Mouse (Mus musculus): ENCODE measurements around the gene Espl1.

Espl1 gene

GRCm38 (mm10) chr15:102295633-102296367 lies at the start of gene Espl1:
Gene Espl1 (plus strand): TSS chr15:102296266.
- TF ChIP-seq GATA4 (IDR thresholded peaks at IDR 0.05; ENCODE audit: insufficient replicate concordance, low read length) = no peak

GRCm38 (mm10) chr15:102246866-102247251 lies 49.2 kb upstream of the Espl1 start:
- TF ChIP-seq GATA4 (IDR thresholded peaks at IDR 0.05; ENCODE audit: insufficient replicate concordance, low read length) = no peak

GRCm38 (mm10) chr15:102247252-102248130 lies 48.6 kb upstream of the Espl1 start:
- no peak for TF ChIP-seq GATA4 (IDR thresholded peaks at IDR 0.05; ENCODE audit: insufficient replicate concordance, low read length)

GRCm38 (mm10) chr15:102248131-102248811 lies 47.8 kb upstream of the Espl1 start:
- TF ChIP-seq GATA4 (IDR thresholded peaks at IDR 0.05; ENCODE audit: insufficient replicate concordance, low read length) = no peak

- no peak for TF ChIP-seq GATA4 (IDR thresholded peaks at IDR 0.05; ENCODE audit: insufficient replicate concordance, low read length)
Observed at GRCm38 (mm10) chr15:102248812-102249191, 47.3 kb upstream of the Espl1 start.

GRCm38 (mm10) chr15:102249251-102249691 lies 46.8 kb upstream of the Espl1 start:
- no peak for TF ChIP-seq GATA4 (IDR thresholded peaks at IDR 0.05; ENCODE audit: insufficient replicate concordance, low read length)

GRCm38 (mm10) chr15:102249967-102250366 lies 46.1 kb upstream of the Espl1 start:
- no peak for TF ChIP-seq GATA4 (IDR thresholded peaks at IDR 0.05; ENCODE audit: insufficient replicate concordance, low read length)

GRCm38 (mm10) chr15:102250521-102250920 lies 45.5 kb upstream of the Espl1 start:
- TF ChIP-seq GATA4 (IDR thresholded peaks at IDR 0.05; ENCODE audit: insufficient replicate concordance, low read length) = no peak

- no peak for TF ChIP-seq GATA4 (IDR thresholded peaks at IDR 0.05; ENCODE audit: insufficient replicate concordance, low read length)
Observed at GRCm38 (mm10) chr15:102255547-102256255, 40.4 kb upstream of the Espl1 start.

GRCm38 (mm10) chr15:102256431-102257201 lies 39.5 kb upstream of the Espl1 start:
- no peak for TF ChIP-seq GATA4 (IDR thresholded peaks at IDR 0.05; ENCODE audit: insufficient replicate concordance, low read length)

GRCm38 (mm10) chr15:102257202-102258075 lies 38.6 kb upstream of the Espl1 start, which contains the start of gene Rarg:
Gene Rarg (minus strand): TSS chr15:102257517.
- TF ChIP-seq GATA4 (IDR thresholded peaks at IDR 0.05; ENCODE audit: insufficient replicate concordance, low read length) = no peak

GRCm38 (mm10) chr15:102258076-102258470 lies 38.0 kb upstream of the Espl1 start:
- no peak for TF ChIP-seq GATA4 (IDR thresholded peaks at IDR 0.05; ENCODE audit: insufficient replicate concordance, low read length)

GRCm38 (mm10) chr15:102258581-102259253 lies 37.3 kb upstream of the Espl1 start:
- TF ChIP-seq GATA4 (IDR thresholded peaks at IDR 0.05; ENCODE audit: insufficient replicate concordance, low read length) = no peak

Data from liver, adult (tissue).